Mouse (Mus musculus) limb, embryonic 12.5 days (tissue): Measurements from ENCODE around the gene Arap1. TPM values are rescaled to one million over a fixed set of nuclear protein-coding genes. Genes with fewer than 3 reads are reported as not detected.

Experiments
- ATAC-seq: fragments of 200-750 bp; cut with Nextera tagmentation; 2 replicates; pipeline ENCODE4 v1.8.0; 2017; ENCODE audit warnings: low read depth, moderate TSS enrichment; ENCODE audit not compliant: insufficient number of reproducible peaks, insufficient read depth, low FRiP score, low TSS enrichment
- H3K27ac ChIP-seq: fragments of 300-500 bp; sonication (generic); 2 replicates; pipeline ENCODE4 v1.5.1; 2016; ENCODE audit warnings: mild to moderate bottlenecking, moderate library complexity
- H3K27me3 ChIP-seq: fragments of 300-500 bp; sonication (generic); 2 replicates; pipeline ENCODE4 v1.6.1; 2016; ENCODE audit warnings: mild to moderate bottlenecking, moderate library complexity
- H3K36me3 ChIP-seq: fragments of 300-500 bp; sonication (generic); 2 replicates; pipeline ENCODE4 v1.6.1; 2016; ENCODE audit warnings: mild to moderate bottlenecking, moderate library complexity
- H3K4me1 ChIP-seq: fragments of 300-500 bp; sonication (generic); replicated peaks from 2 replicates; pipeline ENCODE4 v1.6.1; 2016
- H3K4me2 ChIP-seq: fragments of 300-500 bp; sonication (generic); 2 replicates; pipeline ENCODE4 v1.6.1; 2016; ENCODE audit warnings: mild to moderate bottlenecking, moderate library complexity
- H3K4me3 ChIP-seq: fragments of 300-500 bp; sonication (generic); replicated peaks from 2 replicates; pipeline ENCODE4 v1.5.1; 2016; ENCODE audit warnings: mild to moderate bottlenecking
- H3K9ac ChIP-seq: fragments of 300-500 bp; sonication (generic); replicated peaks from 2 replicates; pipeline ENCODE4 v1.6.1; 2016; ENCODE audit warnings: mild to moderate bottlenecking, moderate library complexity
- H3K9me3 ChIP-seq: fragments of 300-500 bp; sonication (generic); 2 replicates; pipeline ENCODE4 v1.6.1; 2016; ENCODE audit warnings: mild to moderate bottlenecking, moderate library complexity
- WGBS: fragments of 180-500 bp; shearing (Covaris S2); methylation state at CpG from one replicate; pipeline ENCODE4 v1.1.7; 2016; 5-methylcytosine and 5-hydroxymethylcytosine counted together
- polyA plus RNA-seq: library from polyadenylated mRNA; unstranded; fragments of >200 nt; fragmentation: Nextera tagmentation; extraction: Ambion mirVana; gene quantifications from 2 replicates; pipeline ENCODE4 v1.2.1, GENCODE M21; 2016

The Arap1 gene
- polyA plus RNA-seq, 1 experiment from 2014 or later = 18.0 TPM

GRCm38 (mm10) chr7:101327786-101328185 lies 20.1 kb upstream of the Arap1 start:
- H3K36me3 ChIP-seq = 0 out of 2 replicates have a peak, but pooled peaks cover 5% of the 10 kb centered on the region
- 93% methylated on average over 2 of the region's 2 CpGs for WGBS
- ATAC-seq = no peak
- H3K4me3 ChIP-seq = no peak overlapping the region
- peaks cover 23% of the 10 kb centered on the region for H3K4me1 ChIP-seq
- no peak overlapping the region for H3K27ac ChIP-seq
- H3K4me2 ChIP-seq = no peak overlapping the region
- H3K9ac ChIP-seq = no peak overlapping the region; the same call in 1 of the 2 replicates
- H3K9me3 ChIP-seq = no peaks in the 10 kb centered on the region
- H3K27me3 ChIP-seq = peaks cover 7% of the 10 kb centered on the region; the same call in 1 of the 2 replicates

DNA sequence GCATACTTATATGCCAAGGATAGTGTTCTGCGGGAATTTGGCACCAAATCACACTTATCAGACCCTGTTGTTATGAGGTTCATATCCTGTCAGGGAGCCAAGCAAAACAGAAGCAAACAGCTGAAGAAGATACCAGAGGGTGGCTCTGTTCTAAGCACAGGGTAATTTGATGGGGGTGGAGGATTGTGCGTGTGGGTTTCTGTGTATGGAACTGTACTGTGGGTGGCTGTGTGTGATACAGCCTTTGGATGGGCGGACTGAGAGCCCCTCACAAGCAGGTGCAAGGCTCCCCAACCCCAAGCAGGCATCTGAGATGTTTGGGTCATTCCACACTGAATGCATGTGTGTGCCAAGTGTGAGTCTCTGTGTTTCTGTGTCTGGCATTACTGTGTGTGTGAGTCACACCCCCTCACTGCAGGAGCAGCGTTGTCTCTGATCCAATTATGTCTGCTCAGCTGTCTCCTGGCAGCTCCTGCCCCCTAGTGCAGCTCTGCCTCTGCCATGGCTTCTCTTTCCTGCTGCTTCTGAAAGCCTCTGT lies 19.2 kb upstream of the Arap1 start:
- 0 out of 2 replicates have a peak, but pooled peaks cover 5% of the 10 kb centered on the region for H3K36me3 ChIP-seq
- peaks cover 20% of the 10 kb centered on the region for H3K4me1 ChIP-seq
- no peak for ATAC-seq
- H3K9me3 ChIP-seq = no peaks in the 10 kb centered on the region
- H3K4me3 ChIP-seq = no peak overlapping the region
- 71% methylated on average over 4 of the region's 4 CpGs for whole genome bisulfite sequencing
- H3K27me3 ChIP-seq = 0 out of 2 replicates have a peak, but pooled peaks cover 2% of the 10 kb centered on the region
- no peak overlapping the region for H3K4me2 ChIP-seq
- H3K9ac ChIP-seq = no peak overlapping the region
- no peak overlapping the region for H3K27ac ChIP-seq

DNA sequence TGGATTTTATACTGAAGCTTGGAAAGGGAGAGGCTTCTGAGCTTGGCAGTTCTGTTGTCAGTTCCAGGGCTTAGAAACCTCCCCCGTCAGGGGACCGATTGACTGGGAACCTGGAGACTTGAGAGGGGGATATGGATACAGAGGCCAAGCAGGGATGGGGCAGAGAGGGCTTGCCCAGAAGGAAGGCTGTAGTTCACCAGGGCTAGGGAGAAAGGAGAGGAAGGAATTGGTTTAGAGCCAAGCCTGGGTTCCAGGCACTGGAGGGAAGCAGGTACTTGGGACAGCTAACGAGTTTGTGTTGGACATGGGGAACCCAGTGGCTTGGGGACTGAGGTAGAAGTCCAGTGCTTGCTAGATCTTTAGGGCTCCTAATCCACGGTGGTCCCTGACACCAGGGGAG lies 18.3 kb upstream of the Arap1 start:
- ATAC-seq = no peak
- H3K9me3 ChIP-seq = no peaks in the 10 kb centered on the region

GRCm38 (mm10) chr7:101330074-101330840 lies 17.6 kb upstream of the Arap1 start:
- Histone ChIP-seq H3K9ac (no peak overlapping the region), H3K36me3 (0 out of 2 replicates have a peak, but pooled peaks cover 5% of the 10 kb centered on the region), H3K27ac (no peak overlapping the region), H3K4me2 (no peak overlapping the region), H3K4me1 (peaks cover 24% of the 10 kb centered on the region), H3K27me3 (no peaks in the 10 kb centered on the region), H3K4me3 (no peak overlapping the region), H3K9me3 (no peaks in the 10 kb centered on the region)
- ATAC-seq = peak; percentile 18; the same call in 1 of the 2 replicates
- WGBS = 72% methylated on average over 10 of the region's 10 CpGs

More for the DNA sequence above, 18.3 kb upstream of the Arap1 start:
- WGBS = 79% methylated on average over 4 of the region's 4 CpGs
- no peaks in the 10 kb centered on the region for H3K27me3 ChIP-seq
- 0 out of 2 replicates have a peak, but pooled peaks cover 5% of the 10 kb centered on the region for H3K36me3 ChIP-seq
- H3K27ac ChIP-seq = no peak overlapping the region
- no peak overlapping the region for H3K9ac ChIP-seq
- H3K4me2 ChIP-seq = no peak overlapping the region
- H3K4me1 ChIP-seq = peaks cover 20% of the 10 kb centered on the region
- H3K4me3 ChIP-seq = no peak overlapping the region

- Histone ChIP-seq H3K27ac (no peak overlapping the region), H3K4me3 (no peak overlapping the region), H3K4me2 (no peak overlapping the region), H3K9me3 (no peaks in the 10 kb centered on the region), H3K27me3 (no peaks in the 10 kb centered on the region), H3K9ac (no peak overlapping the region), H3K36me3 (0 out of 2 replicates have a peak, but pooled peaks cover 5% of the 10 kb centered on the region), H3K4me1 (peaks cover 25% of the 10 kb centered on the region)
- no peak for ATAC-seq
- 66% methylated on average over 4 of the region's 4 CpGs for WGBS
These were observed 17.1 kb upstream of the Arap1 start for GRCm38 (mm10) chr7:101330841-101331173.

DNA sequence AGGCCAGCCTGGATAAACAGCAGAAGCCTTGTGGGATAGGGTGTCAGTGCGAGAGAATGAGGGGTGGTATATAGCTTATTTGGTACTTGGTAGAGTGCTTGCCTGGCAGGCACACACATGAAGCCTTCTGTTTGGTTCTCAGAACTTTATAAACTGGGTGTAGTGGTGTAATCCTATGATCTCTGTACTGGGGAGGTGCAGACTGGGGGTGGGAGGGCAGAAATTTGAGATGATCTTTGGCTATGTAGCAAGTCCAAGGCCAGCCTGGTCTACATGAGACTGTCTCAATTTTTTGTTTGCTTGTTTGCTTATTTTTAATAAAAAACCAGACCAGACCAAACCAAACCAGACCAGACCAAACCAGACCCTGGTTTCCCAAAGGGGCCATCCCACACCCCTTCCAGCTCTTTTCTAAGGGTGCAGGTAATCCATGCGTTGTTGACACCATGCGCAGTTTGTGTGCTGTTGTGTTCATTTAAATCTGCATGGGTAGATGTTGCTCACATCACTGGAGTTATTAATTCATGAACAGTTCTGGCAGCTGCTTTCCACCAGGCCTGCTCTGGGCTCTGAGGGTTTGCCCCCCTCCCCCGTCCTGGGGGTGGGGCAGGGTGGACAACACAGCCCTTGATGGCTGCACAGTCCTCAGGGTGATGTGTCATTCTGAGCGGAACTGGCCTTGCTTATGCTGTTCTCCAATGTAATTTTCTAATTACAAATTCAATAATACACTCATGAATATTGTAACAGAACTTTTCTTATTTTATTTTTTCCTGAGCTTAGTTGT lies 15.6 kb upstream of the Arap1 start:
- H3K27ac ChIP-seq = no peak overlapping the region
- no peak for ATAC-seq
- H3K36me3 ChIP-seq = 0 out of 2 replicates have a peak, but pooled peaks cover 5% of the 10 kb centered on the region
- H3K4me3 ChIP-seq = no peak overlapping the region
- no peak overlapping the region for H3K9ac ChIP-seq
- no peaks in the 10 kb centered on the region for H3K9me3 ChIP-seq
- WGBS = 91% methylated on average over 5 of the region's 5 CpGs
- H3K4me2 ChIP-seq = no peak overlapping the region
- H3K27me3 ChIP-seq = no peaks in the 10 kb centered on the region
- peaks cover 21% of the 10 kb centered on the region for H3K4me1 ChIP-seq

DNA sequence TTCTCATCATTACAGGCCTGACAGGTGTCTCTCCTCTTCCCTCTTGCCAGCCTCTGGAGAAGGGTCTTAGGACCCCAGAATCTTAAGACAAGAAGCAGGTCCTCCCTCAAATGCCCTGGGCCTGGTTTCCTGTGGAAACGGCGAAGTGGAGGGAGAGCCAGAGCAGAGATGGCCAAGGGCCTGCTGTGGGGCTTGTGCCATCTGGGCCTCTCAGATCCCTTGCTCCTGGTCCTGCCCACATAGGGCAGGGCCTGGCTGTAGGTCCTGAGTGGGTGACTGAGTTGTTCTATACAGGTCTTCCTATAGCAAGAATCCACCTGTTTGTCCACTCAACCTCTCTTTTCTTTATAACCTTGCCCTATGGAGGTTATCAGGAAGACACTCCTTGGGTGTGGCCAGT lies 12.6 kb upstream of the Arap1 start:
- ATAC-seq = no peak
- Histone ChIP-seq H3K4me2 (no peak overlapping the region), H3K9ac (no peak overlapping the region), H3K4me3 (no peak overlapping the region), H3K4me1 (peaks cover 14% of the 10 kb centered on the region; the same call in 1 of the 2 replicates), H3K27ac (0 out of 2 replicates have a peak overlapping the region, but pooled peaks have one; percentile 7), H3K36me3 (0 out of 2 replicates have a peak, but pooled peaks cover 5% of the 10 kb centered on the region), H3K27me3 (no peaks in the 10 kb centered on the region), H3K9me3 (no peaks in the 10 kb centered on the region)
- 88% methylated on average over 2 of the region's 2 CpGs for WGBS

- Histone ChIP-seq H3K9me3 (no peaks in the 10 kb centered on the region), H3K4me1 (peaks cover 11% of the 10 kb centered on the region; the same call in 1 of the 2 replicates), H3K36me3 (no peaks in the 10 kb centered on the region), H3K27ac (no peak overlapping the region), H3K9ac (no peak overlapping the region), H3K4me2 (no peak overlapping the region), H3K4me3 (no peak overlapping the region), H3K27me3 (no peaks in the 10 kb centered on the region)
- 78% methylated on average over 3 of the region's 3 CpGs for WGBS
- no peak for ATAC-seq
These were observed 11.2 kb upstream of the Arap1 start for GRCm38 (mm10) chr7:101336686-101337085.

GRCm38 (mm10) chr7:101337401-101337800 lies 10.5 kb upstream of the Arap1 start:
- H3K36me3 ChIP-seq = no peaks in the 10 kb centered on the region
- 82% methylated on average over 3 of the region's 3 CpGs for WGBS
- H3K9ac ChIP-seq = no peak overlapping the region
- no peak for ATAC-seq
- no peaks in the 10 kb centered on the region for H3K9me3 ChIP-seq
- no peak overlapping the region for H3K4me3 ChIP-seq
- no peaks in the 10 kb centered on the region for H3K27me3 ChIP-seq
- H3K4me1 ChIP-seq = peaks cover 11% of the 10 kb centered on the region; the same call in 1 of the 2 replicates
- no peak overlapping the region for H3K27ac ChIP-seq
- H3K4me2 ChIP-seq = no peak overlapping the region

DNA sequence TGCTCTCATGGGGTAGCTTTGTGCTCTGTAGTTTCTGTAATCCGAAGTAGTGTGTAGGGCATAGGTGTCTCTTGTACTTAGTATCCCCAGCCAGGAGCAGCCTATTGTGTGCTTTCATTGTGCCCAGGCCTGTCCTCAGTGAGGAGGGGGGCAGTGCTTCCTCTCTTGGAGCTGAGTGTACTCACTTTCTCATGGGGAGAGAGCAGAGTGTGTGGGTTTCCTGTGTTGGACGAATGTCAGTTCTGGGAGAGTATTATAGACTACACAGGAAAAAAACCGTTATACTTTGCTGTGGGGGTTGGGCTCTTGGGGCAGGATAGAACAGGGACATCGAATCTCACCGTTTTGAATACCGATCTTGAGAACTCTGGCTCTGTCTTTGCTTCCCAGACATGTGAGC lies 6.5 kb upstream of the Arap1 start:
- Histone ChIP-seq H3K27me3 (no peaks in the 10 kb centered on the region), H3K4me1 (peaks cover 10% of the 10 kb centered on the region; the same call in 1 of the 2 replicates), H3K9ac (no peak overlapping the region), H3K27ac (no peak overlapping the region), H3K4me2 (no peak overlapping the region), H3K36me3 (peaks cover 7% of the 10 kb centered on the region; the same call in 1 of the 2 replicates), H3K4me3 (no peak overlapping the region), H3K9me3 (no peaks in the 10 kb centered on the region)
- ATAC-seq = no peak
- 67% methylated on average over 6 of the region's 6 CpGs for WGBS

GRCm38 (mm10) chr7:101343135-101343534 lies 4.7 kb upstream of the Arap1 start:
- Histone ChIP-seq H3K9me3 (no peaks in the 10 kb centered on the region), H3K27ac (no peak overlapping the region), H3K4me1 (peaks cover 18% of the 10 kb centered on the region), H3K4me3 (no peak overlapping the region), H3K9ac (no peak overlapping the region), H3K27me3 (no peaks in the 10 kb centered on the region), H3K4me2 (no peak overlapping the region), H3K36me3 (peaks cover 7% of the 10 kb centered on the region; the same call in 1 of the 2 replicates)
- 76% methylated on average over 7 of the region's 7 CpGs for WGBS
- no peak for ATAC-seq
